7 mouse cellular contexts compared by ENCODE assay signal in the genomic region with DNA sequence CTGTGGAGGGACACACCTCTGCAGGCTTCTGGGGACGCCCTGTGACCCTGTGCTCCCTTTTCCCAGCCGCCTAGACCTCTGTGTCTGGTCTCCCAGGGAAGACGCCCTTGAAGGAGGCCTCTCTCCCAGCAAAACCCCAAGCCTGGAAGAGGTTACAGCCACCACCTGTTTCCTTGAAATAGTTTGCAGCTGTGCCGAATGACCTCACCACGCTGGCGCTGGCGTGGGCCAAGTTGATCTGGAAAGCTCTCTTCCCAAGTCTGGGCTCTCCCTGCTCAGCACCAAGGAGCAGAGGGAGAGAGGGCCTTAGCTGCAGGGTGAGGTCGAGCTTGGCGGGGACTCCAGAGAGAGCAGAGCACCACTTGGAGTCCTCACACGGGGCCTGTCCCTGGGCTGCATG. TPM values are rescaled to one million over a fixed set of nuclear protein-coding genes. Genes with fewer than 3 reads are reported as not detected.
DNase-seq lines count a peak whose midpoint lies in the region; ATAC-seq and TF ChIP-seq lines count a peak whose summit lies in the region.

No protein-coding gene starts in this region.

- H3K4me2 ChIP-seq in lung, embryonic 14.5 days, result no peak overlapping the region
- H3K4me2 ChIP-seq in limb, embryonic 14.5 days (replicated peaks; ENCODE audit: low read depth, low read length, severe bottlenecking), result no peak overlapping the region
- no peak overlapping the region for H3K4me2 ChIP-seq in forebrain, postnatal 0 days (ENCODE audit: low read depth)
- H3K4me2 ChIP-seq in midbrain, embryonic 13.5 days (replicated peaks), result no peak overlapping the region

- no peak overlapping the region for H3K27ac ChIP-seq in lung, embryonic 14.5 days (ENCODE audit: low read depth)
- no peak overlapping the region for H3K27ac ChIP-seq in limb, embryonic 14.5 days (replicated peaks; ENCODE audit: low read depth, low read length)
- no peak overlapping the region for H3K27ac ChIP-seq in forebrain, postnatal 0 days (ENCODE audit: low read depth, low read length)
- H3K27ac ChIP-seq in midbrain, embryonic 13.5 days, result no peak overlapping the region

- H3K36me3 ChIP-seq in lung, embryonic 14.5 days (ENCODE audit: insufficient read depth), result no peaks in the 10 kb centered on the region
- no peaks in the 10 kb centered on the region for H3K36me3 ChIP-seq in limb, embryonic 14.5 days (ENCODE audit: control insufficient read depth, insufficient read depth, low read length)
- H3K36me3 ChIP-seq in forebrain, postnatal 0 days (ENCODE audit: insufficient read depth), result no peaks in the 10 kb centered on the region
- no peaks in the 10 kb centered on the region for H3K36me3 ChIP-seq in midbrain, embryonic 13.5 days

- DNase-seq in lung, embryonic 14.5 days, result peak; percentile 55
- no peak for DNase-seq in lung, postnatal 25 days (ENCODE audit: low spot score)
- DNase-seq in gastrocnemius, postnatal 10 days, result peak; percentile 87
- DNase-seq in limb, embryonic 14.5 days (ENCODE audit: low spot score), result peak; percentile 81
- DNase-seq in urinary bladder, postnatal 4 days (ENCODE audit: low spot score in 2 of 2), result peak; percentile 74 to 79
- DNase-seq in forebrain, postnatal 0 days, result no peak

- H3K27me3 ChIP-seq in lung, embryonic 14.5 days (ENCODE audit: insufficient read depth, low read length), result no peaks in the 10 kb centered on the region
- H3K27me3 ChIP-seq in limb, embryonic 14.5 days (ENCODE audit: control insufficient read depth, insufficient read depth, low read length), result no peaks in the 10 kb centered on the region
- no peaks in the 10 kb centered on the region for H3K27me3 ChIP-seq in forebrain, postnatal 0 days (ENCODE audit: insufficient read depth, low read length)
- H3K27me3 ChIP-seq in midbrain, embryonic 13.5 days, result no peaks in the 10 kb centered on the region

- H3K4me1 ChIP-seq in lung, embryonic 14.5 days (ENCODE audit: insufficient read depth), result no peaks in the 10 kb centered on the region
- H3K4me1 ChIP-seq in limb, embryonic 14.5 days (ENCODE audit: control insufficient read depth, insufficient read depth, low read length), result peaks cover 12% of the 10 kb centered on the region
- no peaks in the 10 kb centered on the region for H3K4me1 ChIP-seq in forebrain, postnatal 0 days (ENCODE audit: insufficient read depth)
- no peaks in the 10 kb centered on the region for H3K4me1 ChIP-seq in midbrain, embryonic 13.5 days (replicated peaks)

- no peak for TF ChIP-seq CTCF in lung, embryonic 14.5 days (IDR thresholded peaks at IDR 0.05; ENCODE audit: low read depth)
- no peak for TF ChIP-seq CTCF in forebrain, postnatal 0 days (IDR thresholded peaks at IDR 0.05; ENCODE audit: low read depth)

- ATAC-seq in lung, embryonic 14.5 days (ENCODE audit: insufficient read depth), result peak; percentile 78
- peak; percentile 90 for ATAC-seq in limb, embryonic 14.5 days (ENCODE audit: low FRiP score, low read depth)
- no peak for ATAC-seq in forebrain, postnatal 0 days
- no peak for ATAC-seq in midbrain, embryonic 13.5 days

- WGBS in lung, embryonic 14.5 days, result 34% methylated on average over 10 of the region's 10 CpGs
- WGBS in limb, embryonic 14.5 days, result 15% methylated on average over 8 of the region's 10 CpGs
- 65% methylated on average over 10 of the region's 10 CpGs for WGBS in forebrain, postnatal 0 days
- WGBS in midbrain, embryonic 13.5 days, result 67% methylated on average over 10 of the region's 10 CpGs

- no peaks in the 10 kb centered on the region for H3K9me3 ChIP-seq in lung, embryonic 14.5 days (ENCODE audit: low read depth, low read length)
- no peaks in the 10 kb centered on the region for H3K9me3 ChIP-seq in limb, embryonic 14.5 days (ENCODE audit: control insufficient read depth, low read length)
- no peaks in the 10 kb centered on the region for H3K9me3 ChIP-seq in forebrain, postnatal 0 days (ENCODE audit: low read length)
- H3K9me3 ChIP-seq in midbrain, embryonic 13.5 days, result no peaks in the 10 kb centered on the region

- no peak for TF ChIP-seq POLR2A in limb, embryonic 14.5 days (IDR thresholded peaks at IDR 0.05; ENCODE audit: borderline replicate concordance, extremely low read depth, insufficient read depth, insufficient read length)

- H3K4me3 ChIP-seq in lung, embryonic 14.5 days (ENCODE audit: low read depth, low read length), result no peak overlapping the region
- no peak overlapping the region for H3K4me3 ChIP-seq in limb, embryonic 14.5 days (replicated peaks; ENCODE audit: low read length)
- H3K4me3 ChIP-seq in forebrain, postnatal 0 days (ENCODE audit: low read depth, low read length), result no peak overlapping the region
- no peak overlapping the region for H3K4me3 ChIP-seq in midbrain, embryonic 13.5 days (replicated peaks)

- no peak overlapping the region for H3K9ac ChIP-seq in lung, embryonic 14.5 days
- H3K9ac ChIP-seq in limb, embryonic 14.5 days (ENCODE audit: low read depth, low read length, severe bottlenecking), result no peak overlapping the region
- H3K9ac ChIP-seq in forebrain, postnatal 0 days, result no peak overlapping the region
- no peak overlapping the region for H3K9ac ChIP-seq in midbrain, embryonic 13.5 days (replicated peaks)

RNA-seq across cellular contexts. Expression of a gene that starts 1.8 kb away (rescaled TPM):
- polyA plus RNA-seq in lung, embryonic 14.5 days (2014; fragmentation: Nextera tagmentation; extraction: Ambion mirVana), result 8.7 and 10.6 TPM in 2 replicates
- total RNA-seq in gastrocnemius, postnatal 10 days (2021), result 10 to 100 TPM; 42.7 to 51.4 TPM
- 9.9 and 10.4 TPM in 2 replicates for polyA plus RNA-seq in limb, embryonic 14.5 days (2012; rRNA removed)
- polyA plus RNA-seq in limb, embryonic 14.5 days (2014; fragmentation: Nextera tagmentation; extraction: Ambion mirVana), result 9.6 and 10.8 TPM in 2 replicates
- total RNA-seq in forebrain, postnatal 0 days (2014; rRNA removed), result 7.1 and 8.8 TPM in 2 replicates
- 3.6 and 7.7 TPM in 2 replicates for polyA plus RNA-seq in forebrain, postnatal 0 days (2015; fragmentation: Nextera tagmentation; extraction: Ambion mirVana)
- 3.8 and 7.4 TPM in 2 replicates for polyA plus RNA-seq in midbrain, embryonic 13.5 days (2015; fragmentation: Nextera tagmentation; extraction: Ambion mirVana)

Comparison
In these comparisons a context has a peak if more than half of its experiments do, and no peak if none do; other contexts are left out.
1. DNase-seq: peak in lung, embryonic 14.5 days (single experiment), gastrocnemius, postnatal 10 days (single experiment), limb, embryonic 14.5 days (single experiment) and urinary bladder, postnatal 4 days (2 of 2); none in lung, postnatal 25 days (single experiment) and forebrain, postnatal 0 days (single experiment).
2. ATAC-seq: peak in lung, embryonic 14.5 days (single experiment) and limb, embryonic 14.5 days (single experiment); none in forebrain, postnatal 0 days (single experiment) and midbrain, embryonic 13.5 days (single experiment).